Mouse (Mus musculus) telencephalon, adult 2 months (tissue): ENCODE data around the gene Grid1.

ENCODE experiments used
- DNase-seq: peaks from one replicate; pipeline ENCODE4 v3.0.0-alpha.2; 2011; ENCODE audit warnings: low read depth, low spot score

The Grid1 gene

GRCm38 (mm10) chr14:34837145-34837544 lies 17.2 kb downstream of the Grid1 start:
- DNase-seq, result no peak

- DNase-seq, result no peak
Measured at GRCm38 (mm10) chr14:34838999-34839398, 19.1 kb downstream of the Grid1 start.

GRCm38 (mm10) chr14:34839898-34840297 lies 20.0 kb downstream of the Grid1 start:
- DNase-seq, result no peak

- DNase-seq, result no peak
Measured at GRCm38 (mm10) chr14:34843579-34843978, 23.7 kb downstream of the Grid1 start.

- no peak for DNase-seq
Measured at GRCm38 (mm10) chr14:34844166-34844565, 24.3 kb downstream of the Grid1 start.

- no peak for DNase-seq
Measured at GRCm38 (mm10) chr14:34846799-34847198, 26.9 kb downstream of the Grid1 start.

- DNase-seq, result no peak
Measured at GRCm38 (mm10) chr14:34847625-34848024, 27.7 kb downstream of the Grid1 start.

GRCm38 (mm10) chr14:34860891-34861780 lies 41.2 kb downstream of the Grid1 start:
- no peak for DNase-seq

GRCm38 (mm10) chr14:34867266-34867665 lies 47.4 kb downstream of the Grid1 start:
- DNase-seq, result no peak

GRCm38 (mm10) chr14:34868513-34869260 lies 48.8 kb downstream of the Grid1 start:
- DNase-seq, result no peak

GRCm38 (mm10) chr14:34879996-34880395 lies 60.1 kb downstream of the Grid1 start:
- DNase-seq, result no peak

GRCm38 (mm10) chr14:34880431-34881421 lies 60.8 kb downstream of the Grid1 start:
- DNase-seq, result peak; percentile 34

GRCm38 (mm10) chr14:34884194-34884593 lies 64.3 kb downstream of the Grid1 start:
- DNase-seq, result peak; percentile 50

- peak; percentile 71 for DNase-seq
Measured at GRCm38 (mm10) chr14:34884611-34885010, 64.7 kb downstream of the Grid1 start.

- peak; percentile 43 for DNase-seq
Measured at GRCm38 (mm10) chr14:34891769-34892532, 72.0 kb downstream of the Grid1 start.

GRCm38 (mm10) chr14:34896253-34896982 lies 76.5 kb downstream of the Grid1 start:
- DNase-seq, result peak; percentile 49

GRCm38 (mm10) chr14:34903854-34904253 lies 83.9 kb downstream of the Grid1 start:
- DNase-seq, result no peak

GRCm38 (mm10) chr14:34905697-34906096 lies 85.8 kb downstream of the Grid1 start:
- no peak for DNase-seq

- no peak for DNase-seq
Measured at GRCm38 (mm10) chr14:34908366-34908765, 88.5 kb downstream of the Grid1 start.

- no peak for DNase-seq
Measured at GRCm38 (mm10) chr14:34908804-34909203, 88.9 kb downstream of the Grid1 start.
